Mouse (Mus musculus) macrophage (primary cell): ENCODE data around the gene Krtap14. TPM values are rescaled to one million over a fixed set of nuclear protein-coding genes. Genes with fewer than 3 reads are reported as not detected.

Source experiments
- H3K27ac ChIP-seq: fragments of 350-480 bp; formaldehyde crosslinking; 2 replicates; pipeline ENCODE4 v1.9.0; 2021
- H3K36me3 ChIP-seq: fragments of 350-480 bp; formaldehyde crosslinking; 2 replicates; pipeline ENCODE4 v1.9.0; 2021; ENCODE audit errors: inconsistent target
- H3K4me3 ChIP-seq: fragments of 350-480 bp; formaldehyde crosslinking; 2 replicates; pipeline ENCODE4 v1.9.0; 2021; ENCODE audit errors: inconsistent target
- H3K79me2 ChIP-seq: fragments of 350-480 bp; formaldehyde crosslinking; 2 replicates; pipeline ENCODE4 v1.9.0; 2021; ENCODE audit errors: inconsistent target
- WGBS: methylation state at CpG from one replicate; pipeline ENCODE4 v1.1.7; 2026; ENCODE audit warnings: inconsistent platforms; ENCODE audit not compliant: missing documents; 5-methylcytosine and 5-hydroxymethylcytosine counted together
- polyA plus RNA-seq: library from polyadenylated mRNA; stranded (reverse); fragments of 250-400 nt; gene quantifications from 3 replicates; pipeline ENCODE4 v1.2.4, GENCODE M21; 2018; ENCODE audit warnings: inconsistent platforms
- total RNA-seq, 78 experiments: library from RNA; depleted of rRNA; stranded (reverse); fragments of 250-400 nt; gene quantifications; 1 replicate in 9 of 78; 2 replicates in 24 of 78; 3 replicates in 43 of 78; 4 replicates in 2 of 78; pipeline ENCODE4 v1.2.4; 2018; ENCODE audit warnings: inconsistent platforms in 56 of 78

Gene Krtap14
- not detected for total RNA-seq (2018; cell fraction: chromatin; rRNA removed)
- total RNA-seq (2018; cell fraction: cytosol; rRNA removed) = not detected
- total RNA-seq (2018; cell fraction: nucleus; rRNA removed) = not detected
- not detected in 3 replicates for polyA plus RNA-seq

DNA sequence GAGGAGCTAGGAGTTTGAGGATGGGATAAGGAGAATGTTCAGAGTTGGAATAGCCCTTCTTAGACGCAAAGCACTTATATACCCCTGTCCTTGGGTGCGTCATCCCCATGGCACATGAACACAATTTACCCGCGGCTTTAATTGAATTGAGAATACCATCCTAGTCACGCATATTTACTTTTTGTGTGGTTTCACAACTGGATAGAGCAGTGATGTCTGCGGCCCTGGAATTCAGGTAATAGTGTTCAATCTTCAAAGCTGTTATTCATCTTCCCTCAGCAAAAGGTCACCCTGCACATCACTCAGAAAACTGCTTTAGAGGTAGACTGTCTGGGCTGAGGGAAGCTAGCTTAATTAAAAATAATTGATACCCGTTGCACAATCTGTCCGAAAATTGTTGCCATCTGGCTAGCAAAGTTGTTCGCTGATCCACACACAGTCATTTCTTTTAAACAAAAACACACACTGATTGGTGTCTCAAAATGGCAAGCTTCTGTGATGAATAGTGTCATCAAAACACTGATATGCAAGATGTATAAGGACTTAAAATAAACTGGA is at the start of gene Krtap14:
TSS of gene Krtap14 (minus strand) at position 51 of the 558 bp plus-strand sequence.
- WGBS = 90% methylated on average over 9 of the region's 9 CpGs
- H3K79me2 ChIP-seq = no peaks in the 10 kb centered on the region
- H3K27ac ChIP-seq = no peak within 1 kb of the TSS
- H3K36me3 ChIP-seq = no peaks in the 10 kb centered on the region
- H3K4me3 ChIP-seq = no peak within 1 kb of the TSS

DNA sequence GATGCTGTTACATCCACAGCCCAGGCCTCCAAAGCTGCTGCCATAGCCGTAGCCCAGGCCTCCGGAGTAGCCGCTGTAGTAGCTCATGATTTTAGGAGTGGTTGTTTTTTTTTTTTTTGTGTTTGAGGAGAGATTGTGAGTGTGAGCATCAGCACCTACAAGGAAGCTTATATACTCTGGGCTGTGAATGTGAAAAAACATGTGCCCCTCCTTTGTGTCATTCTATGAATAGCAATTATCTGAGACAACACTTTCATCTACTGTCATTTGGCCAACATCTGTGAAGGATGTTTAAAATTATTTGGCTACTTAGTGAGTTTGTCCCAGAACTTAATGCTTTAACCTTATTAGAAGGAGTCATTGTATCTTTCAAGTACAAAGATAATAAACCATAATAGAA is 48.2 kb upstream of the Krtap14 start, which contains the start of gene Krtap19-2:
TSS of gene Krtap19-2 (minus strand) at position 101 of the 400 bp plus-strand sequence.
- Histone ChIP-seq H3K79me2 (no peaks in the 10 kb centered on the region), H3K4me3 (no peak within 1 kb of the TSS), H3K36me3 (no peaks in the 10 kb centered on the region), H3K27ac (no peak within 1 kb of the TSS)
- 89% methylated on average over 3 of the region's 3 CpGs for WGBS

DNA sequence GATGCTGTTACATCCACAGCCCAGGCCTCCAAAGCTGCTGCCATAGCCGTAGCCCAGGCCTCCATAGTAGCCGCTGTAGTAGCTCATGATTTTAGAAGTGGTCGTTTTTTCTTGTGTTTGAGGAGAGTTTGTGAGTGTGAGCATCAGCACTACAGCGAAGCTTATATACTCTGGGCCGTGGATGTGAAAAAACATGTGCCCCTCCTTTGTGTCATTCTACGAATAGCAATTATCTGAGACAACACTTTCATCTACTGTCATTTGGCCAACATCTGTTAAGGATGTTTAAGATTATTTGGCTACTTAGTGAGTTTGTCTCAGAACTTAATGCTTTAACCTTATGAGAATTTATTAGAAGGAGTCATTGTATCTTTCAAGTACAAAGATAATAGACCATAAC is 43.4 kb upstream of the Krtap14 start, which contains the start of gene Krtap19-1:
TSS of gene Krtap19-1 (minus strand) at position 101 of the 400 bp plus-strand sequence.
- Histone ChIP-seq H3K4me3 (no peak within 1 kb of the TSS), H3K36me3 (no peaks in the 10 kb centered on the region), H3K79me2 (no peaks in the 10 kb centered on the region), H3K27ac (no peak within 1 kb of the TSS)
- 82% methylated on average over 6 of the region's 6 CpGs for WGBS

DNA sequence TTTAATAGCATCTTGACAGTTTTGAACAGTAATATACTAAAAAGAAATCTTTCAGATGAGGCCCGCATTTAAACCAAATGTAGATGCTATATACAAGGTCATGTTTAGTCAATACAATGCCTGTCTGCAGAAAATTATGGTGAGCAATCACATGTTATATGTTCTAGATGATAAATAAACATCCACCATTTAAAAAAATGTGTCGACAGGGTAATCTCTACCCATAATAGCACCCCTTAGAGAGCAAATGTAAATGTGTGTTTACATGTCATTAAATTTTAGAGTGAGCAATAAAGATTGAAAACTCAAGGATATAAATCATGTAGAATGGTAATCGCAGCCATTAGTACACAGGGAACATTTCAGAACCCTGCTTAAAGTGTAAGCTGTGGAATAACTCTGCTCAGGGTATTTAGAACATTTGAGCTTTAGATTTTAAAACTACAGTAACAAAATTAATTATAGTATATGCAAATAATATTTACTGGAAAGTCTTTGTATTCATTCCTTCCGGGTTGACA is 39.0 kb upstream of the Krtap14 start:
- WGBS = 94% methylated on average over 4 of the region's 4 CpGs
- H3K4me3 ChIP-seq = no peak overlapping the region
- H3K36me3 ChIP-seq = no peaks in the 10 kb centered on the region
- no peaks in the 10 kb centered on the region for H3K79me2 ChIP-seq
- no peak overlapping the region for H3K27ac ChIP-seq

DNA sequence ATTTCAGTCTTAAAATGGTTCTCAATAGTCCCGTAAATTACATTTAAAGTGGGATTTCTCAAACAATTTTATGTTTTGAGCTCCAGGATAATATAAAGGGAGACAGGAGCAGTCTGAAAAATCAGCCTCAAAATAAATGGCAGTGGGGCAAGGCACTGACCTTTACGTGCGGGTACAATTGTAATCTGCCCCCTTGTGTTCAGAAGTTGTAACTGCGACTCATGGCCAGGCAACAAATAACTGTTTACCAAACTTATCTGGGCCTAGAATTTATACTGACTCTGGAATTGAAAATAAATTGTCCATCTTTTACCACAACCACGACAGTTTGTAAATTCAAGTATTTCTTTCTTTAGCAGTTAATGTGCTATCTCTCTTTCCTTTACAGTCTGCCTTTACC is 25.5 kb upstream of the Krtap14 start:
- no peak overlapping the region for H3K4me3 ChIP-seq
- WGBS = 12% methylated on average over 5 of the region's 5 CpGs
- no peaks in the 10 kb centered on the region for H3K79me2 ChIP-seq
- no peaks in the 10 kb centered on the region for H3K36me3 ChIP-seq
- no peak overlapping the region for H3K27ac ChIP-seq

DNA sequence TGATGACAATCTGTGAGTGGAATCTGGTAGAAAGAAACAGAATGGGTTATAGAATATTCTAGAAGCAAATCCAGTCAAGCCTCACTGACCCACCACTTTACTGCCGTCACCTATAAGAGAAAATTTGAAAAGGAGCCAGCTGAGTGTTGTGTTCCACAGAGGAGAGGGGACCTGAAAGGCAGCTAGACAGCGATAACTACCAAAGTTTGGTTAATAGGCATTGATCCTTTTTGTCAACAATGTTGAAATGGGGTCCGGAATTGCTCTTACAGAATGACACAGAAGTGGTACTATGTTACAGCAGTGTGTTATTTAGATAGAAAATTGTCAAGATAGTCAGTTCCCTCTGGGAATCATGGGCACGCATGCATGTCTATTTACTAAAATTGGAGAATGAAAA is 22.6 kb upstream of the Krtap14 start:
- no peak overlapping the region for H3K27ac ChIP-seq
- WGBS = 89% methylated on average over 4 of the region's 4 CpGs
- no peak overlapping the region for H3K4me3 ChIP-seq
- H3K36me3 ChIP-seq = no peaks in the 10 kb centered on the region
- H3K79me2 ChIP-seq = no peaks in the 10 kb centered on the region

DNA sequence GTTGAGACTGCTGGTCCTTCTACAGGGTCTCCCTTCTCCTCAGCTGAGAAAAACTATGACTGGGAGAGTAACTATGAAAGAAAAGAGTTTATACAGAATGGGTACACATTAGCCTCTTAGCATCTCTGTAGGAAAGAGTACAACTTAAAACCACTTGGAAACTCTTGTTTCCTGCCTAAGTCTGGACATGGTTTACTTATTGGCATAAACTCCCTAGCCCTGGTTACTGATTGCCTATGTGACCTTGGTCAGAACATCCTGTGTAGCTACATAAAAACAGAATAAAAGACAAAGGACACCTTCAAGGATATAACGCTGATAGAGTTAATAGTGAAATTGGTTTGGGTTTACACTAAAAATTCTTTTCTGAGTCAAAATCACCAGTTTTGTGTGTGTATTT is 21.4 kb upstream of the Krtap14 start:
- WGBS = 100% methylated on average over 1 of the region's 1 CpGs

DNA sequence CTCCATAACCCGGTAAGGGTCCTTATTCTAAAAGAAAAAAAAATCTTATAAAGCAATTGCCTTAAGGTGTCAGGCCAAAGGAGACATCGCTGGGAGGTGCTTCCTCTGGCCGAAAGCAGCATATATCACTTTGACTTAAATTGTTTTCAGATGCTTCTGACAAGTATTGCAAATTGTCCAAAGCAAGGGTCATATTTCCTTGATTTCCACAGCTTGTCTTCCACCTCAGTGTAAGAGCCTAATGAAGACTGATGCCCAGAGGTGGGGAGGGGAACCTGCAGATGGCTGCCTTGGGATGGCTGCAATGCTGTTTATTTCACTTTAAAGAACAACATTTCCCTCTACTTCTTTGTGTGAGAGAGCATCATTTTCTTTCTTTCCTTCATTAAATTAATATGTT is 1.0 kb upstream of the Krtap14 start:
- no peaks in the 10 kb centered on the region for H3K79me2 ChIP-seq
- H3K4me3 ChIP-seq = no peak overlapping the region
- no peaks in the 10 kb centered on the region for H3K36me3 ChIP-seq
- 78% methylated on average over 3 of the region's 3 CpGs for WGBS
- H3K27ac ChIP-seq = no peak overlapping the region

More for the DNA sequence above, 21.4 kb upstream of the Krtap14 start:
- Histone ChIP-seq H3K27ac (no peak overlapping the region), H3K79me2 (no peaks in the 10 kb centered on the region), H3K4me3 (no peak overlapping the region), H3K36me3 (no peaks in the 10 kb centered on the region)

DNA sequence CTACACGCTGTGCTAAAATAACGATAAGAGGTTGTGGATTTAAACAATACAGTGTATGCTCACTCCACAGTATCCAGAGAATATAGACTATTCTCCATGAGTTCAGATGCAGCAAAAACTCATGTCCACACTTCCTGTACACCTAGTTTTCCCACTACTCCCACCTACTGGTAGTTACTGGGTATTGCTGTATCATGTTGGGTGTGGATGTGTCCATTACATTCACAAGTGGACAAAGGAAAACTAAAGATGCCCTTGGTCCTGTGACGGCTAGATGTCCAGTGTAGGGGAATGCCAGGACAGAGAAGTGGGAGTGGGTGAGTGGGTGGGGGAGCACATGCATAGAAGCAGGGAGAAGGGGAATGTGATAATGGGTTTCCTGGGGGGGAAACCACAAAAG is 2.2 kb downstream of the Krtap14 start:
- Histone ChIP-seq H3K4me3 (no peak overlapping the region), H3K27ac (no peak overlapping the region), H3K79me2 (no peaks in the 10 kb centered on the region), H3K36me3 (no peaks in the 10 kb centered on the region)
- WGBS = 84% methylated on average over 3 of the region's 3 CpGs

DNA sequence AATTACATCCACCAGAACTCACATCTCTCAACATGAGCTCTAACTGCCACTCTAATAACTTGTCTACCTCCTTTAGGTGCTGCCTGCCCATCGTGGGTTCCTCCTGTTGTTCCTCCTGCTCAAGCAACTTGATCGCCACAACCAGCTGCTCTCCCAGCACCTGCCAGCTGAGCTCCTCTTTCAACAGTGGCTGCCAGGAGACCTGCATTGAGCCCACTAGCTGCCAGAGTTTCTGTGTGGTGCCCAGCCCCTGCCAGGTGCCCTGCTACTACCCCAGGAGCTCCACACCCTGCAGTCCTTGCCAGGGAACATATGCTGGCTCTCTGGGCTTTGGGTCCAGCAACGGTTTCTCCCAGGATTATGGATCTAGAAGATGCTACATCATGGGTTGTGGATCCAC is 5.9 kb downstream of the Krtap14 start, which contains the start of gene Krtap15:
TSS of gene Krtap15 (plus strand) at position 150 of the 400 bp plus-strand sequence.
- Histone ChIP-seq H3K27ac (no peak within 1 kb of the TSS), H3K36me3 (no peaks in the 10 kb centered on the region), H3K79me2 (no peaks in the 10 kb centered on the region), H3K4me3 (no peak within 1 kb of the TSS)
- WGBS = 77% methylated on average over 3 of the region's 3 CpGs

DNA sequence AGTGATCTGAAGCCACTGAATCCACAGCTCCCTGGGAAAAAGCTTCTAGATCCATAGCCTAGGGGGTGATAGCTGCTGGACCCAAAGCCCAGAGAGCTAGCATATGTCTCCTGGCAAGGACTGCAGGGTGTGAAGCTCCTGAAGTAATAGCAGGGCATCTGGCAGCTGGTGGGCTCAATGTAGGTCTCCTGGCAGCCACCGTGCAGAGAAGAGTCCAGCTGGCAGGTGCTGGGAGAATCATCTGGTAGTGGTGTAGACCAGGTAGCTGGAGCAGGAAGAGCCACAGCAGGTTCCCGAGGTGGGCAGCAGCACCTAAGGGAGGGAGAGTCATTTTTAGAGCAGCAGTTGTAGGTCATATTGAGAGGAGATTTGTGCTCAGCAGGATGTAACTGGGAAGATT is 14.1 kb downstream of the Krtap14 start, which contains the start of gene Gm20741:
TSS of gene Gm20741 (minus strand) at position 394 of the 400 bp plus-strand sequence.
- Histone ChIP-seq H3K27ac (no peak within 1 kb of the TSS), H3K4me3 (no peak within 1 kb of the TSS), H3K79me2 (no peaks in the 10 kb centered on the region), H3K36me3 (no peaks in the 10 kb centered on the region)
- WGBS = 78% methylated on average over 2 of the region's 2 CpGs

DNA sequence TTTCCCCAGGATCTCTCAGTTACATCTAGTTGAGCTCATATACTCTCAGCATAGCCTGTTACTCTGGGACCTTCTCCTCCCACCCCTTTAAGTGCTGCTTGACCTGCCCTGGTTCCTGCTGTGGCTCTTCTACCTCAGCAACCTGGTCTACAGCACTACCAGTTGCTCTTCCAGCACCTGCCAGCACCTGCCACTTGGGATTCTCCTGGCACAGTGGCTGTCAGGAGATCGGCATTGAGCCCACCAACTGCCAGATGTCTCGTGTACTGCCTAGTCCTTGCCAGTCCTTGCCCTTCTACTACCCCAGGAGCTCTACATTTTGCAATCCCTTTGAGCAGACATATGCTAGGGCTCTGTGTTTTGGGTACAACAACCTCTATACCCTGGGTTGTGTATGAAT is 39.2 kb downstream of the Krtap14 start:
- Histone ChIP-seq H3K79me2 (no peaks in the 10 kb centered on the region), H3K36me3 (no peaks in the 10 kb centered on the region), H3K4me3 (no peak overlapping the region), H3K27ac (no peak overlapping the region)
- 75% methylated on average over 2 of the region's 2 CpGs for WGBS

DNA sequence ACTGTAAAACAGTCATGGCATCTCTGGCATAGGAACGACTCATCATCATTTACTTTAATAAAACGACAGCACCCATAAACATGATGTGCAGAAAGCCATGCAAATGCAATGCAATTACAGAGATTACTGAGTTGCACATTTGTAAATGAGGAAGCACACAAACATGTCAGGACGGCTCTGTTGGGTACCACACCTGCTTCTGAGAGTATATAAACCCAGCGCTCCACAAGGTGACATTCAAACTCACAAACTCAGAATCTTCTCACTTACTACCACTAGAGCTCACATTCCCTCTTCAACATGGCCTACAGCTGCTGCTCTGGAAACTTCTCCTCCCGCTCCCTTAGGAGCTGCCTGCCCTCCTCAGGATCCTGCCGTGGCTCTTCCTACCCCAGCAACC is 48.3 kb downstream of the Krtap14 start, which contains the start of gene Gm5965:
TSS of gene Gm5965 (plus strand) at position 301 of the 400 bp plus-strand sequence.
- Histone ChIP-seq H3K27ac (no peak within 1 kb of the TSS), H3K4me3 (no peak within 1 kb of the TSS), H3K36me3 (no peaks in the 10 kb centered on the region), H3K79me2 (no peaks in the 10 kb centered on the region)
- WGBS = 100% methylated on average over 3 of the region's 6 CpGs

DNA sequence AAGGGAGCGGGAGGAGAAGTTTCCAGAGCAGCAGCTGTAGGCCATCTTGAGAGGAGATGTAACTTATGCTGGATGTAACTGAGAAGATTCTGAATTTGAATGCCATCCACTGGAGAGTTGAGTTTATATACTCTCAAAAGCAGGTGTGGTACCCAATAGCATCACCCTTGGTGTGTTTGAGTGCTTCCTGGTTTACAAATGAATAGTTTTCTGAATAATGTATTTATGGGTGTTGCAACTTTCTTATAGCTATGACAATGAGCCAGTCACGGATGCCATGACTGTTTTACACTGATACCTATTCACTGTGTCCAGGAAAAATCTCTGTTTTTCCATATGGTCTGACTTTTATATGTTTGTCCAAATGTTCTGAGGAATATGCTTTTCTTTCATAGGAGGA is 51.8 kb downstream of the Krtap14 start, which contains the start of gene 2310057N15Rik:
TSS of gene 2310057N15Rik (minus strand) at position 101 of the 400 bp plus-strand sequence.
- Histone ChIP-seq H3K79me2 (no peaks in the 10 kb centered on the region), H3K27ac (no peak within 1 kb of the TSS), H3K4me3 (no peak within 1 kb of the TSS), H3K36me3 (no peaks in the 10 kb centered on the region)
- WGBS = 77% methylated on average over 2 of the region's 2 CpGs
